Mouse (Mus musculus): ENCODE results near the gene Med12l.

Med12l gene

DNA sequence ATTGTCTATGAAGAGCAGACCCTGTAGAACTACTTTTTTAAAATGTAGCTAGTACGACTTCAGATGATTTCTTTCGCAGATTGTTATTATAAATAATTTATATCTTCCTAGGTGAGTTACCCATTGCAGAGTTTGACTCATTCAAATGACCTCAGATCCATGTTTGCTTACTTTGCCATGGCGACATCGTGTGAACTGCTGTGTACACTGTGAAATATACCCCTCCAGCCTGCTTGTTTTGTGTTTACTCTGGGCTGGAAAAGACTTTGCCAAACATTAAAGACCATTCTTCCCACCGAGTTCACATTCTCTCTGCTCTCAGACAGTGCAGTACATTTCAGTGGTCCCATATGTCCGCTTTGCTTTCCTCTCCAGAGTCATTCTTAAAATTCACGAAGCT is 310.5 kb downstream of the Med12l start:
- DNase-seq (ENCODE audit: low spot score in 2 of 2): no peak

- DNase-seq (ENCODE audit: low spot score in 2 of 2): peak; percentile 37 to 62
Measured at GRCm38 (mm10) chr3:59321278-59321876, 315.8 kb downstream of the Med12l start.

DNA sequence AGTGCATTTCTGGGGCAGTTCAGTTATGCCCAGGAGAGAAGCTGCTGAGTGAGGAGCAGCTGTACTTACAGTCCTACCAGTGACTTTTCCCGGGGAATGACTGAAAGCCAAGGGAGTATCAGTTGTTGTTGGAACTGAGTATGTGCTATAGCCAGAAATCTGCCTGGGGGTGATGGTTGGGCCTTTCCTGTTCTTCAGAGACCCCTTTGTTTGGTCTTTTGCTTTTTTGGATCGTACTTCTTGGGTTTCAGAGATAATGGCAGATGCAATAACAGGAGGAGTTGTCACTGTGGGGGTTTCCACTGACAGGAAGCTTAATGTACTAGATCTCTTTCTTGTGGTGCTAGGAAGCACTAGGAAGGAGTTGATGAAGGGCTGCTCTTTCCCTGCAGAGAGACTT is 322.9 kb downstream of the Med12l start:
- DNase-seq (ENCODE audit: low spot score in 2 of 2): no peak

DNA sequence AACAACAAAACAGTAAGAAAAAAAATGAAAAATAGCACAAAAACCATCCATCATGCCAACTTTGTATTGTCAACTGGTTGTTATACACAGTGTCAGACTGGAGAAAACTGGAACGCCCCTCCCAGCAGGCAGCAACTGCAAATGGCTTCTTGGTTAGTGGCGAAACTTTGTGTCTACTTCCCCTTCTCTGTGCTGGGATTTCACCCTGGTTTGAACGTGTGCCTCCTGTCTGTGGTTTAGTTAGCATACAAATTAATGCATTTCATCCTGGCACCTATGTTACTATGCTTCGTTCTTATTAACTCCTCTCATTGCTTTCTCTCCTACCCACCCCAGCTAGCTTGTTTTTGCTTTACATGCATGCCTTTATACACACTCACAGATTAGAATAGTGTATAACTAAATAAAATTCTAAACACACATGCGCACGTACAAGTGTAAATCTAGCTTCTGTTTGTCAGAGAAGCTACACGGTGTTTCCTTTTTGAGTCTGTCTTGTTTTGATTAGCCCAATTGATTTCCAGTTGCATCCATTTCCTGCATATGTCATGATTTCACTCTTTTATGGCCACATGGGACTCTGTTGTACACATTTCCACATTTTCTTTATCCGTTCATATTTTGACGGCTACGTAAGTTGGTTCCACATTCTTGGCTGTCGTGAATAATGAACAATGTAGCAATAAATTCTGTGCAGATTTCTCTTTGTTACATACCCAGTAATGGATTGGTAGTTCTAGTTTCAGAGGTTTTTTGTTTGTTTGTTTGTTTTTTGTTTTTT is 336.2 kb downstream of the Med12l start:
- no peak for DNase-seq (ENCODE audit: low spot score in 2 of 2)

- DNase-seq (ENCODE audit: low spot score in 2 of 2): no peak
Measured at GRCm38 (mm10) chr3:59343026-59343425, 337.4 kb downstream of the Med12l start.

- no peak for DNase-seq (ENCODE audit: low spot score in 2 of 2)
Measured at GRCm38 (mm10) chr3:59344065-59344905, 338.7 kb downstream of the Med12l start, which contains the start of gene Igsf10. Gene Igsf10 (minus strand): TSS chr3:59344394.

DNA sequence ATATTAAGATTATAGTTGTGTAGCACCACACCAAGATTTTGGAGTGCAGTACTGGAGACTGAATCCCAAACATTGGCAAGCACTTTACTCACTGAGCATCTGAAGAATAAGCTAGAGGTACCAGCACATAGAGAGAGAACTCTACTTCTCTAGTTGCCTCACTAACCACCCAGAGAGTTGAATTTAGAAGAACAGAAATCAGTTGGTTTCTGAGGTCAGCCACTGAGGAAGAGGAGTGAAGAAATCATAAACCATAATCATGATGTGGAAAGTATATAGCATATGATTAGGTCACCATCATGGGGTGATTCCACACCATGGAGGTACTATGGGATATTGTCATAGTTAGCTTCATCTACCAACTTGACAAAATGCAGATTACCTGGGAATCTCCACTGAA is 346.1 kb downstream of the Med12l start:
- no peak for DNase-seq (ENCODE audit: low spot score in 2 of 2)

- DNase-seq (ENCODE audit: low spot score in 2 of 2): no peak
Measured at GRCm38 (mm10) chr3:59354156-59354555, 348.5 kb downstream of the Med12l start.

DNA sequence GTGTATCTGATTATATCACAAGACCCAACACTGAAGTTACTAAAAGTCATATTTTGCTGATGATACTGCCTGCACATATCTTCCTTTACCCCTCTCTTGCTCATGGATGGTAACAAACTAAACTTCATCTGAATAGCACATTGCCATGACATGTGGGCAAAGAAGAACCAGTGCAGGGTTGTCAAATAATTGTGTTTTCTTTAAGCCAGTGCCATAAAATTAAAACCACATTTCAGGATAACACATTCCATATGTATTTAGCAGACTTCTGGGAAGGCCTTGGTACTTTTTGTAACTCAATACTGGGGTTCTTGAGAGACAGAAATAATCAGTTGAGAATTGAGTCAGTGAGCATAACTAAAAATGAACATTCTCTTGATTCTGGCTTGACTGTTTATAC is 354.5 kb downstream of the Med12l start:
- DNase-seq (ENCODE audit: low spot score in 2 of 2): no peak

GRCm38 (mm10) chr3:59361895-59362294 is 356.3 kb downstream of the Med12l start:
- DNase-seq (ENCODE audit: low spot score in 2 of 2): no peak

Measured in frontal cortex, postnatal 25 days (tissue).